Mouse (Mus musculus) liver, embryonic 13.5 days (tissue): ENCODE measurements around the gene Mdga2. TPM values are rescaled to one million over a fixed set of nuclear protein-coding genes. Genes with fewer than 3 reads are reported as not detected.

Experiments
- ATAC-seq: fragments of 200-750 bp; cut with Nextera tagmentation; 2 replicates; pipeline ENCODE4 v1.8.0; 2017; ENCODE audit warnings: low read depth, mild to moderate bottlenecking, moderate number of reproducible peaks, moderate library complexity
- DNase-seq: peaks from one replicate; pipeline ENCODE4 v3.0.0; 2022
- H3K27ac ChIP-seq: fragments of 300-500 bp; sonication (generic); 2 replicates; pipeline ENCODE4 v1.5.1; 2015; ENCODE audit warnings: moderate library complexity, mild to moderate bottlenecking, inconsistent platforms
- H3K27me3 ChIP-seq: fragments of 300-500 bp; sonication (generic); 2 replicates; pipeline ENCODE4 v1.6.1; 2015; ENCODE audit warnings: mild to moderate bottlenecking, inconsistent platforms
- H3K36me3 ChIP-seq: fragments of 300-500 bp; sonication (generic); 2 replicates; pipeline ENCODE4 v1.6.1; 2015; ENCODE audit warnings: mild to moderate bottlenecking, inconsistent platforms
- H3K4me1 ChIP-seq: fragments of 300-500 bp; sonication (generic); replicated peaks from 2 replicates; pipeline ENCODE4 v1.6.1; 2015; ENCODE audit warnings: inconsistent platforms
- H3K4me2 ChIP-seq: fragments of 300-500 bp; sonication (generic); 2 replicates; pipeline ENCODE4 v1.6.1; 2015; ENCODE audit warnings: inconsistent platforms, mild to moderate bottlenecking, moderate library complexity
- H3K4me3 ChIP-seq: fragments of 300-500 bp; sonication (generic); replicated peaks from 2 replicates; pipeline ENCODE4 v1.5.1; 2015; ENCODE audit warnings: mild to moderate bottlenecking, inconsistent platforms
- H3K9ac ChIP-seq: fragments of 300-500 bp; sonication (generic); 2 replicates; pipeline ENCODE4 v1.6.1; 2015; ENCODE audit warnings: mild to moderate bottlenecking, inconsistent platforms
- H3K9me3 ChIP-seq: fragments of 300-500 bp; sonication (generic); replicated peaks from 2 replicates; pipeline ENCODE4 v1.6.1; 2016; ENCODE audit warnings: inconsistent platforms
- WGBS: fragments of 180-500 bp; shearing (Covaris S2); methylation state at CpG from one replicate; pipeline ENCODE4 v1.1.7; 2015; ENCODE audit not compliant: insufficient replicate concordance; 5-methylcytosine and 5-hydroxymethylcytosine counted together
- polyA plus RNA-seq: library from polyadenylated mRNA; unstranded; fragments of >200 nt; fragmentation: Nextera tagmentation; extraction: Ambion mirVana; gene quantifications from 2 replicates; pipeline ENCODE4 v1.2.1, GENCODE M21; 2015

The Mdga2 gene
- polyA plus RNA-seq, 1 experiment from 2014 or later, result 0.03 TPM

- H3K27ac ChIP-seq, result no peak overlapping the region
- no peak for ATAC-seq
- no peak overlapping the region for H3K4me2 ChIP-seq
- no peaks in the 10 kb centered on the region for H3K9me3 ChIP-seq
- H3K9ac ChIP-seq, result no peak overlapping the region
- WGBS, result 69% methylated on average over 12 of the region's 12 CpGs
- no peaks in the 10 kb centered on the region for H3K27me3 ChIP-seq
- H3K4me1 ChIP-seq, result no peaks in the 10 kb centered on the region
- H3K4me3 ChIP-seq, result no peak overlapping the region
- H3K36me3 ChIP-seq, result no peaks in the 10 kb centered on the region
- no peak for DNase-seq
Measured at GRCm38 (mm10) chr12:66648605-66649552, 573.5 kb downstream of the Mdga2 start.

- no peaks in the 10 kb centered on the region for H3K4me1 ChIP-seq
- no peaks in the 10 kb centered on the region for H3K36me3 ChIP-seq
- H3K4me2 ChIP-seq, result no peak overlapping the region
- no peak overlapping the region for H3K27ac ChIP-seq
- no peak for DNase-seq
- no peak overlapping the region for H3K9ac ChIP-seq
- 21% methylated on average over 1 of the region's 1 CpGs for WGBS
- H3K27me3 ChIP-seq, result no peaks in the 10 kb centered on the region
- no peaks in the 10 kb centered on the region for H3K9me3 ChIP-seq
- H3K4me3 ChIP-seq, result no peak overlapping the region
- no peak for ATAC-seq
Measured at GRCm38 (mm10) chr12:66640408-66640807, 581.9 kb downstream of the Mdga2 start.

GRCm38 (mm10) chr12:66619944-66620343 lies 602.4 kb downstream of the Mdga2 start:
- WGBS, result 35% methylated on average over 3 of the region's 3 CpGs
- H3K4me1 ChIP-seq, result no peaks in the 10 kb centered on the region
- H3K9ac ChIP-seq, result no peak overlapping the region

GRCm38 (mm10) chr12:66591617-66592230 lies 630.6 kb downstream of the Mdga2 start:
- no peaks in the 10 kb centered on the region for H3K36me3 ChIP-seq
- 48% methylated on average over 1 of the region's 1 CpGs for WGBS
- no peak for ATAC-seq
- H3K9ac ChIP-seq, result no peak overlapping the region
- no peaks in the 10 kb centered on the region for H3K4me1 ChIP-seq
- H3K9me3 ChIP-seq, result no peaks in the 10 kb centered on the region
- no peak overlapping the region for H3K4me2 ChIP-seq
- no peak for DNase-seq
- H3K27ac ChIP-seq, result no peak overlapping the region
- H3K4me3 ChIP-seq, result no peak overlapping the region
- no peaks in the 10 kb centered on the region for H3K27me3 ChIP-seq

More at GRCm38 (mm10) chr12:66619944-66620343, 602.4 kb downstream of the Mdga2 start:
- Histone ChIP-seq H3K36me3 (no peaks in the 10 kb centered on the region), H3K9me3 (no peaks in the 10 kb centered on the region), H3K27me3 (no peaks in the 10 kb centered on the region), H3K27ac (no peak overlapping the region), H3K4me3 (no peak overlapping the region), H3K4me2 (no peak overlapping the region)
- no peak for DNase-seq
- no peak for ATAC-seq

- Histone ChIP-seq H3K27ac (no peak overlapping the region), H3K27me3 (no peaks in the 10 kb centered on the region), H3K4me3 (no peak overlapping the region), H3K9ac (no peak overlapping the region), H3K36me3 (no peaks in the 10 kb centered on the region), H3K4me1 (no peaks in the 10 kb centered on the region), H3K4me2 (no peak overlapping the region), H3K9me3 (no peaks in the 10 kb centered on the region)
- 65% methylated on average over 1 of the region's 1 CpGs for WGBS
- ATAC-seq (no peak), DNase-seq (no peak)
Measured at GRCm38 (mm10) chr12:66565396-66565795, 657.0 kb downstream of the Mdga2 start.

- H3K36me3 ChIP-seq, result no peaks in the 10 kb centered on the region
- H3K27ac ChIP-seq, result no peak overlapping the region
- no peaks in the 10 kb centered on the region for H3K9me3 ChIP-seq
- no peak overlapping the region for H3K4me2 ChIP-seq
- H3K9ac ChIP-seq, result no peak overlapping the region
- WGBS, result 67% methylated on average over 3 of the region's 3 CpGs
- no peaks in the 10 kb centered on the region for H3K27me3 ChIP-seq
- no peak overlapping the region for H3K4me3 ChIP-seq
- ATAC-seq (no peak), DNase-seq (no peak)
- no peaks in the 10 kb centered on the region for H3K4me1 ChIP-seq
Measured at GRCm38 (mm10) chr12:66556846-66557245, 665.5 kb downstream of the Mdga2 start.

GRCm38 (mm10) chr12:66556178-66556820 lies 666.0 kb downstream of the Mdga2 start:
- WGBS, result 66% methylated on average over 2 of the region's 2 CpGs
- H3K27ac ChIP-seq, result no peak overlapping the region
- no peak for ATAC-seq
- H3K9me3 ChIP-seq, result no peaks in the 10 kb centered on the region
- no peaks in the 10 kb centered on the region for H3K27me3 ChIP-seq
- no peak overlapping the region for H3K4me3 ChIP-seq
- no peak overlapping the region for H3K4me2 ChIP-seq
- H3K36me3 ChIP-seq, result no peaks in the 10 kb centered on the region
- no peak overlapping the region for H3K9ac ChIP-seq
- DNase-seq, result no peak
- no peaks in the 10 kb centered on the region for H3K4me1 ChIP-seq

GRCm38 (mm10) chr12:66524973-66525372 lies 697.4 kb downstream of the Mdga2 start:
- H3K27ac ChIP-seq, result no peak overlapping the region
- no peak overlapping the region for H3K4me2 ChIP-seq
- no peaks in the 10 kb centered on the region for H3K4me1 ChIP-seq
- no peaks in the 10 kb centered on the region for H3K27me3 ChIP-seq
- no peak for ATAC-seq
- no peaks in the 10 kb centered on the region for H3K36me3 ChIP-seq
- H3K9me3 ChIP-seq, result no peaks in the 10 kb centered on the region
- no peak overlapping the region for H3K9ac ChIP-seq
- WGBS, result 49% methylated on average over 2 of the region's 2 CpGs
- H3K4me3 ChIP-seq, result no peak overlapping the region
- no peak for DNase-seq

GRCm38 (mm10) chr12:66499258-66499657 lies 723.1 kb downstream of the Mdga2 start:
- ATAC-seq (no peak), DNase-seq (no peak)
- H3K27ac ChIP-seq, result no peak overlapping the region
- H3K4me2 ChIP-seq, result no peak overlapping the region
- H3K27me3 ChIP-seq, result no peaks in the 10 kb centered on the region
- H3K4me3 ChIP-seq, result no peak overlapping the region
- H3K9me3 ChIP-seq, result no peaks in the 10 kb centered on the region
- 57% methylated on average over 4 of the region's 4 CpGs for WGBS
- no peak overlapping the region for H3K9ac ChIP-seq
- H3K4me1 ChIP-seq, result no peaks in the 10 kb centered on the region
- H3K36me3 ChIP-seq, result no peaks in the 10 kb centered on the region

GRCm38 (mm10) chr12:66470868-66471267 lies 751.5 kb downstream of the Mdga2 start:
- Histone ChIP-seq H3K27ac (no peak overlapping the region), H3K9me3 (no peaks in the 10 kb centered on the region), H3K4me3 (no peak overlapping the region), H3K4me2 (no peak overlapping the region), H3K36me3 (no peaks in the 10 kb centered on the region), H3K4me1 (no peaks in the 10 kb centered on the region), H3K27me3 (no peaks in the 10 kb centered on the region), H3K9ac (no peak overlapping the region)
- WGBS, result 60% methylated on average over 4 of the region's 4 CpGs
- ATAC-seq (no peak), DNase-seq (no peak)

- 76% methylated on average over 8 of the region's 8 CpGs for WGBS
- no peak for ATAC-seq
- no peak overlapping the region for H3K27ac ChIP-seq
- no peaks in the 10 kb centered on the region for H3K9me3 ChIP-seq
- no peaks in the 10 kb centered on the region for H3K4me1 ChIP-seq
- no peak overlapping the region for H3K4me3 ChIP-seq
- H3K27me3 ChIP-seq, result no peaks in the 10 kb centered on the region
- no peak overlapping the region for H3K9ac ChIP-seq
- no peak overlapping the region for H3K4me2 ChIP-seq
- DNase-seq, result no peak
- H3K36me3 ChIP-seq, result no peaks in the 10 kb centered on the region
Measured at GRCm38 (mm10) chr12:66470243-66470863, 752.0 kb downstream of the Mdga2 start.
